Mouse (Mus musculus) brain, embryonic 18.5 days (tissue): ENCODE data around the gene Srp72.
A peak's percentile ranks its signal among the peaks of the same experiment; 100 is the strongest.

Experiments
- DNase-seq: peaks from one replicate; pipeline ENCODE4 v3.0.0-alpha.2; 2012; ENCODE audit warnings: low read depth, low spot score

The Srp72 gene

DNA sequence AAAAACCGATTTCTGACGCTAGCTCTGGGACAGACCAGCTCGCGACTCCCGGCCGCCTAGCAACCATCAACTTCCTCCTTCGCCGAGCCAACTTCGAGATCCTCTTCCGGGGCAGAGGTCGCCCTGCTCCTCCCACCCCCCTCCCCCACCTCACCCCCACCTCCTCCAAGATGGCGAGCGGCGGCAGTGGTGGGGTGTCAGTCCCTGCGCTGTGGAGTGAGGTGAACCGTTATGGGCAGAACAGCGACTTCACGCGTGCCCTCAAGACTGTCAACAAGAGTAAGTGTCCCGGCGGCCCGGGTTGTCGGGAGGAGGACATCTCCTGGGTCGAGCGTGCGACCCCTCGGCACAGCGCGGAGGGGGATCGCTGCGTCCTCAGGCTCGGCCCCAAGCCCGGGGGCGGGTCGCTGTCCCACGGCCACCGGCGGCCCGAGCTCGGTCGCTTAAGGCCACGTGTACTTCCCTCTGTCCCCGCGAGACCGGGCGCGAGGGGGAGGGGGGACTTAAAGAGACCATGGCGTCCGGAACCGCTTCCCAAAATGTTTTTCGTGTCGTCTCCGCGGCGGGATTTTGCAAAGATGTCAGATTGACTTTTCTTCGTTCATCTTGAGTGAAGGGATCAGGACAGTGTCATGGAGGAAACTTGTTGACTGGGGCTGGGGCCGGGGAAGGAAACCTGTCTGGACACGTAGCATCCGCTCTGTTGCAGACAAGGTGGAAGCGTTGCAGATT is at the start of gene Srp72:
Srp72 (plus strand) TSS at position 130 of the 732 bp plus-strand sequence.
- peak; percentile 73 for DNase-seq

DNA sequence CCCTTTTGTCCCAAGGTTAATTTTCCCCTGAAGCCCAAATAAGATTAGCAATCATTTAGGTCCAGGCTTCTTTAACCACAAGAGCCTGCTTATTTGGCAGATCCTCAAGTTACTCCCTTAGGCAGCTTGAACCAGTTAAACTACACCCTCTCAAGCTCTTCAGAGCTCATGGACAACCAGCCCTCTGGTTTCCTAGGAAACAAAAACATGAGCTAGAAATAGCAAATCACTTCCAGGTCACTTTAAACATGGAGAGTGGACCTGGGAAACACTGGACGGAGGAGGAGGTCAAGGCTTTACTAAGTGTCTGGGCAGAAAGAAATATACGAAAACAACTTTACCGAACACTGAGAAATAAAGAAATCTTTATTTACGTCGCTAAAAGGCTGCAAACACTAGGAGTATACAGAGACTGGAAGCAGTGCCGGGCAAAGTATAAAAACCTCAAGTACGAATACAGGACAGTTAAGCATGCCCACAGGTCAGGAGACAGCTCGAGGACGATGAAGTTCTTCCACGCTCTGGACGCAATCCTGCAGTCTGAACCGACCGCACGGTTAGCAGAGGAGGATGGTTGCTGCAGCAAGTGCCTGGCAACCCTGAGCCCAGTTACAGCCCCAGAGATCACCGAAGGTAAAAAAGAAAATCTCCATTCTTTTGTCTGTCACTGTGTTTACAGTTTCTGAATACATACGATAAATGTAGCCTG is 46.2 kb upstream of the Srp72 start:
- no peak for DNase-seq

DNA sequence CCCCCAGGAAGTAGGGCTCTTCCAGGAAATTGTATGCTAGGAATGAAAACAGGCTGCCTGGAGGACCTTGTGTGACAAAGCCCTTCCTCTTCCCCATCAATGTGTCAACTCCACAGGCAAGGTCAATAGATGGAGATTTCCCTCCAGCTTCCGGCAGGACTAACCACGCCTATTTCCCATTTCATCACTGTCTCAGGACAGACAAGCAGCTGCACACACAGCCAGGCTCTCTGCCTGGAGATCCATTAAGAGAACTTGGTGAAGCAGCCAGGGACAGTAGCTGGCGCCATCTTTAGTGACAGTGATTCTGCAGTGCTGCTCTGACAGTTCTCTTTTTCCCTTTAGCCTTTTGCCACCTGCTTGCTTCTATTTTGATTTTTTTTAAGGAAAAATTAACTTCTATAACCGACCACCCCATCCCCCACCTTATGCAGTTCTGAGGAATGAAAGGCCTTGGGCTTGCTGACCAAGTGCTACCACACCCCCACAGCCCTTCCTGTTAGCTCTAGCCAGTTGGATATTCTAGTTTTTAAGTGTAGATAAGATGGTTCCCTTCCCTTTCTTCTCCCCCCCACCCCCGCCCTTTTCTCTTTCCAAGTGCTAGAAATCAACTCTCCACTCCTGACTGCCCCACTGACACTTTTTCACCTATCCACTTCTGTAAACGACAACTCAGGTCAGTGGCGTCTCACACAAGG is 45.2 kb upstream of the Srp72 start:
- no peak for DNase-seq

DNA sequence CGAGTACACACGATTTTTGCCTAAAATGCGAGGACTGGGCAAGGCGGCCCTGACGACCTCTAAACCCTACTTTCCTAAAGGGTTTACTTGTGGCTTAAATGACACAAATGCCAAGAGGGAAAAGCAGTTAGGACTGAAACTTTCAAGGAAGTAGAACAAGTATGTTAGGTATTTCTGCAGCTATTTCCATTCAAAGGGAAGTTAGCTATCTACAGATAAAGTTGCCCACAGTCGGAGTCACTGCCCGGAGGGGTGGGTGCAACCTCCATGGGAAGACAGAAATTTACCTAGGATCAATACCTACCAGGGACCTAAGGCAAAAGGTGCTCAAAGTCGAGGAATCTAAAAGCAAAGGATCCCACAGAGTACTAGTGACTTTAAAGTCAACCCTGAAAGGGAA is 34.8 kb upstream of the Srp72 start:
- DNase-seq = no peak

DNA sequence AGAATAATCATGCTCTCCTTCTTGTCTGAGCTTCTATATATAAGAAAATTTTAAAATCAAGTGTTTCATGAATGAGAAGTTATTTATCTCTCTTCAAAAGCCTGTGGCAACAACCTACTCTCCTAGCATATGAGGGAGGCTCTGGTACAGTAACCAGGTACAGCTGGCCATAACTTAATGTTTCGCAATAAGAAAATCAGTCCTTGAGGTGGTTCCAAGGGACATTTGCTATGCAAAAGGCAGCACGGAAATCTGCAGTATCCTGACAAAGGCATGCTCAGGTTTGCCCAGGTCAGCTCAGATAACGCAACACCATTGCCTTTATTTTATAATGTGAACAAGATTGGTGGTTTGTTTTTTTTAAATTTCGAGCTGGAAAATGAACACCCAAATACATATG is 32.5 kb upstream of the Srp72 start:
- no peak for DNase-seq

DNA sequence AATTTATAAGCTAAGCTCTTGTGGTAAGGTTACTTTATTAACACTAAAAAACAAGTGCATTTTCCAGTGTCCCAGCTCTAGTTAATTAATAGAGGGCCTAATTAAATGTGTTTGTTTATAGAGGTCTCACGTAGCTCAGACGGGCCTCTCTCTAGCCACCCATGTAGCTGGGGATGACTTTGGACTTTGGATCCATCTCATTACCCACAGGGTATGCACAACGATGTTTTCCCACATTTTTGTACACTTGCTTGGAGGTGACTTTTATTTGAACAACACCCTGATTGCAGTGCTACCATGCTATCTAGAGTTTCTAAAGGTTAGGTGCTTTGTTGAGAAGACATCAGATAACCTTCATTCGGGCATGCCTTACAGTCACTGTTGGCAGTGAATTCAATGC is 32.0 kb upstream of the Srp72 start:
- no peak for DNase-seq

DNA sequence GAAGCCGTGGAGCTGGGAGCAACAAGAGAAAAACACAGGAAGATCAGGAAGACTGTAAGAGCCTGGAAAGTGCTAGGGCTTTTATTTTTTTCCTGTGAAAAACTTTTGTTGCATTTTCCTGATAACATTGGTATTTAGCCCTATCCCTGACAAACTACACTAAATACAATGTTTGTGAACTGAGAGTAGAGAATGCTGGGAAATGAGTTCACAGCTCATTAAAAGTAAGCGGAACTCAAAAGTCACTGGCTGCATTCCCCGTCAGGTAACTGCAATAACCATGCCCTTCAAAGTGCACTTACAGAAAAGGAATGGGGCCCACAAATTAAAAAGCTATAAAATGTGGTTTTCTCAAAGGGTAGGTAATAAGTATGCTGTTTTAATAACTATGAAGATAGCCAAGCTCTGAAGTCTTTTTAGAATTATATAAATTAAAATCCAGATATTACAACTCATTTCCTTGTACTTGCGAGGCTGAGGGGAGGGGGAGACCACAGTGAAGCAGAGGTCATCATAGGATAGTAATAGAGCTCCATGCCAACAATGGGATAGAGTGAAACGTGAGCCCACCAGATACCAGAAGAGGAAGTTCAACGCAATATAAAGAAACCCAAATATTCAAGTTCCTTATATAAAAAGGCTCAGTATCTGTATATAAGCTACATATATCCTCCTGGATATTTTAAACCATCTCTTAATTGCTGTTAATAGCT is 29.4 kb upstream of the Srp72 start:
- DNase-seq = no peak

DNA sequence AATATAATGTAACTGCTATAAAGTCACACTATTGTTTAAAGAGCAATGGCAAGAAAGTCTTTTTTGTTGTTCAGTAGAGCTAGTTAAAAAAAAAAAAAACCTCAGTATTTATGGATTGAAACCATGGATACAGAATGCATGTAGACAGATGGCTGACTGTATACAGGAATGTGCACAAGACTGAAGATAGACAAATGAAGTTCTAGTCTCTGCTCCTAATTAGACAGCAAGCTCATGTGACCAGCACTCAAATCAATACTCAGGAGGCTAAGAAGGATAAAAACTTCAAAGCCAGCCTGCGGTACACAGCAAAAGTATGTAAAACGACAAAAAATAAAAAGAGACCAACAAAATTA is 28.8 kb upstream of the Srp72 start:
- DNase-seq = no peak

DNA sequence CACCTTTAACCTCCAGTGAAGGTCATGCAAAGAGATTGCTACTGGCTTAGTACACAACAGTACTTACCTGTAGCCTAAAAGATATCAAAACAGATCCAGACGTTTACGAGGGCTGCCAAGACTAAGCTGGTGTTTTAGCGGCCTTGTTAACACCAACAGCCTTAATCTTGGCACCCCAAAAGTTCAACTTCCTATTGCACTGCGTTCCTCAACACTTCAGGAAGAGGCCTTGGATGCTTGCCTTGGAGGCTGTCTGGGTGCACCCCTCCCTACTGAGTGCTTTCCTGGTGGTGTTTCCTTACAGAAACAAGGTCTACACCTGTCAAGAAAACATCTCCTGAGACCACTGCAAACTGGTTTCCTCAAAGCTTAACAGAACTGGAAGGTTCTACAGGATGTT is 27.3 kb upstream of the Srp72 start:
- no peak for DNase-seq

DNA sequence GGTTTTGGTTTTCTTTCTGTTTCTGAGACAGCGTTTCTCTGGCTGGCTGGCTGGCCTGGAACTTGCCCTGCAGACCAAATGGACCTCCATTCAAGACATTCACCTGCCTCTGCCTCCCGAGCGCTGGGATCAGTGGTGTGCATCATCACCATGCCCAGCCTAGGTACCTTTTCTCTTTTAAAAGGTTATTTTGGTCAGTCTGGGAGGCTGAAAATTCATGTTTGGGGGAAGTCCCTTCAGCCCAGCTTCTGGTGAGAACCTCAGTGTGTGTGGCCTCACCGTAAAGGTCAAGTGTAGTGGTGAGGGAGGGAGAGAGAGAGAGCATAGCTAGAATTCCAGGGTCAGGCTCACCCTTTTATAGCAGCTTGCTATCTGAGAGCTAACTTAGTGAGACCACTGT is 26.7 kb upstream of the Srp72 start:
- DNase-seq = no peak

DNA sequence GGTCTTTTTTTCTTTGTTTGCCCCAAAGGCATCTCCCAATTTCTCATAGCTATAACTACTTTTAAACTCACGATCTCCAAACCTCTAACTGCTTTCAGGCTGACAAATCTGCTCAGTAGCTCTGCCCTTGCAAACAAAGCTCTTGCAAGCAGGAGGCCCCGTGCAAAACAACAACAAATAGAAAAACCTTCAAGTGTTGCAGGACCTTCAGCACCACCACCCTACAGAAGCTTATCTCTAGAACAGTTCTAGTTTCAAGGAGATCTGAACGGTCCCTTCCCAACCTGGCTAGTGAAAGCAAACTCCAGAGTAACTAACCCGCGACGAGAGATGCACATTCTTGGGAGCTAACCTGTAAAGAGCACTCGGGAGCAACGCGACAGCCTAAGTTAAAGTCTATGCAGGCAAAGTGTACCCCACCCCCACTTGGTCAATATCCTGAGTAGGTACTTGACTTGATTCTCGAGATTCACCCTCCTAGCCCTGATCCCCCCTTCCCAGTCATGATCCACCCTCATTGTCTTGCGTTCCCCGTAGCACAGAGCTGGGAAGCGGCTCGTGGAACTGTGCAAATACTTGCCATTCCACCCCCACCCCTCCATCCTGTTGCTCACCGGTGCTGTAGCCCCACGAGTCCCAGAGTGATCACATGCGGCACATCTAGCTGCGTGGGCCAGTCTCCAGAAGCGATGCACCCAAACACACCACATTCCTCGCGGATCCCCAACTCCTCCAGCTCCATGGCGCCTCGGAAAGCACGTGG is 24.0 kb upstream of the Srp72 start:
- no peak for DNase-seq

DNA sequence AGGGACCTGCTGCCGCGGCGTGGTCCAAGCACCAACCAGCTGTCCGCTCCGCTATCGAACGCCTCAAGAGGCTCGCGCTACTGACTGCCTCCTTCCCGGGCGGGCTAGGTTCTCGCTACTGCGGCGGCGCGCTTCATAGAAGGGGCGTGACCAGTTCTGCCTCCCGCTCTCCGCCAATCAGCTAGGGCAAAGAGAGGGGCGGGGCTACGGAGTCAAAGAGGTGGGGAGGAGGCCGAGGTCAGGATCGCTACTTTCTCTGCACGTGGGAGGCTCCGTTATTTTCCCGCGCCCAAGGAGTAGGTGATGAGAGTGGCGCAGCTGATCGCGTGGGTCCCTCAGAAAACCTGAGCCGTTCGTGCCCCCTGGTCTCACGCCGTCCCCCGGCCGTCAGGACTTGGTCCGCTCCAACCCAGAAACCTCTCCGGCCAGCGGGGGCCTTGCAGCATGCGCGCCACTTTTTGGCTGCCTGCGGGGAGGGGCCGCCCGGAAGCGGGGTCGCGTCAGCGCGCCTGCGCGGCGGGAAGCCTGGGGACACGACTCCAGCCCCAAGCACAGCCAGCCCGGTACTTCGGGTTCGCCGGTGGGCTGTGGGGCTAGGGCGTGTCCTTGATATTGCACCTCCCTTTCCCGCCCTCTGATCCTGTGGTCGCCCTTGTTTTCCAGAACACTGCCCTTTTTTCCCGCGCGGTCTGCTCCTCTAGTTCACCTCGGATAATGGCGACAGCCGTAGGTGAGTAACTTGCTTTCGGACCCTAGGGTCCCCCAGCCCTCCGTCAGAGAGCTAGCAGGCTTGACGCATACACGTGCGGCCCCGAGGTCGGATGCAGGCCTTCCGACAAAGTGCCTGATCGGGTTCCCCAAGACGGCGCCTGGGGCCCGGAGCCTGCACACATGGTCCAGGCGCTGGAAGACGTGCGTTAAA is 23.1 kb upstream of the Srp72 start, which contains the start of the genes Paics and Ppat:
Paics (plus strand) TSS at position 202 of the 922 bp plus-strand sequence.
Ppat (minus strand) TSS at position 473 of the 922 bp plus-strand sequence.
- peak; percentile 95 for DNase-seq

DNA sequence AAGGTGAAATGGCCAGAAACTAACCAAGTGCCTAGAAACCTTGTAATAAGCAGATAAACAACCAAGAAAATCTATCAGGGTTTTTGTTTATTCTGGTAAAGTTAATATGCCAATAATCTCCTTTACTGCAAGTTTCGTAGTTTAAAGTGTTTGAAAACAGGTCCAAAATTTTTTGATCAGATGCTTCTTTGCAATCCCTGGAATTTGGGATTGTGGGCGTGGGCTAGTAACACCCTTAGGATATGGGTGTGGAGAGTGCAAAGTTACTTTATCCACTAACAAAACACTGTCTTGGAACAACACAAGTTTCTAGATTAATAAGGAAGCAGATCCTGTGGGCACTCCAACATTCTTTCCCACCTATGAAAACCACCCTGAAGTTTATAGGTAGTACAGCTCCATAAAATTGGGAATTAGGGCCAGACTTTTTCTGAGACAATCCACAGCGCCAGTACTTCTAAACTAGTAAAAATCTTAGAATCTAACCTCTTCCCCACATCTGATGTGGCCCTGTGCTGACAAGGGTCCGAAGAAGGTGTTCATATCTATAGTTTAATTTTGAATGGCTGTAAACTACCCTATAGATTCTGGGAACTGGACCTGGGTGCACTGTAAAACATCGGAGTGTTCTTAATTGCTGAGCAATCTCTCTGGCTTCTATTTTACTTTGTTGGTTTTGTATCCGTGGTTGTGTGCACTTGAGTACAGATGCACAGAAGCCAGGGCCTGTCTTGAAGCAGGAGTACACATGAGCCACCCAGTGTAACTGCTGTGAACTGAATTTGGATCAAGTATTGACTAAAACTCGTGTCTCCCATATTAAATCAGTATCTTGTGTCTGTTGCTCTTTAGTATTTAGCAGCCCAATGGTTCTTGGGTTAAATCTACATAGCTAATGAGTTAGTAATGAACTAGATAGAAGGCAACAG is 22.1 kb upstream of the Srp72 start:
- DNase-seq = no peak

DNA sequence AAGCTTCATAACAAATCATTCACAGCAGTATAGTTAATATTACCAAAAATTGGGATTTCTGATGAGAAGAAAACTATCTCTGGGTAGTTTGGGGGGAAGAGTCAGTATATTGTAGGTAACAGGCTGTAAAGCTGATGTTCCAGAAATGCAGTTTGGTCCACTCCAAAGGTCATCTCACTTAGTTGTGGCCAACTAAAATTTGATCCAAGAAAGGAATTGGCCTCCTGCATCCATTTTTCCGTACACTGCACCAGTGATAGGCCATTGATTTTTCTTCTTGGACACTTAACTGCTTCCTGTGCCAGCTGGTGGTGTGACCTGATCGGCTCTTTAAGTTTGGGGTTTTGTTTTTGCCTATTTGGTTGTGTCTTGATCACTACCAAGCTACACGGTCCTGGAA is 20.7 kb upstream of the Srp72 start:
- no peak for DNase-seq

DNA sequence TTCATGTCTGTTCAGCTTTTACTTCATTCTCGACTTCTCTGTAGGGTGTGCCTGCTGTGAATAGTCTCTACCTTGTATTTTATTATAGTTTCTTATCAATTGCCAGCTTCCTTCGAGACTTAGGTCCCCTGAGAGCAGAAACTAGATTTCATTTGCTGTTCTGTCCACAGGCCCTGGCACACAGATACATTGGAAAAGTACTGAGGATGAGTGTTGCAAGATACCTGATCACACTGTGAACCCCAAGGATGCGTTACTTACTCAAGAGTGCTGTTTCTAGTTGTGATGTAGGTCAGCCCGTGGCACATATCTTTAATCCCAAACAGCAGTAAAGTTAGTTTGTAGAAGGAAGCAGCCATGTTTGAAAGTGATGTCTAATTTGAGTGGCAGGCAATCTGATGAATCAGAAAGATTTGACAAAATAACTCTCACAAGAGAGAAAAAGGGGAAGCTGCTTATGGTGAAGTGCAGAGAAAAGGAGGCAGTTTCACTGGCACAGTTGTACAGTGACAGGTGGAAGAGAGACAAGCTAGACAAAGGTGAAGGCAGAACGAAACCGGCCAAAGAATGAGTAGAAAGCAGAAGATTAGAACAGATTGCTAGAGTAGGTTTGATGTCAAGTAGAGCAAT is 20.1 kb upstream of the Srp72 start:
- DNase-seq = no peak

DNA sequence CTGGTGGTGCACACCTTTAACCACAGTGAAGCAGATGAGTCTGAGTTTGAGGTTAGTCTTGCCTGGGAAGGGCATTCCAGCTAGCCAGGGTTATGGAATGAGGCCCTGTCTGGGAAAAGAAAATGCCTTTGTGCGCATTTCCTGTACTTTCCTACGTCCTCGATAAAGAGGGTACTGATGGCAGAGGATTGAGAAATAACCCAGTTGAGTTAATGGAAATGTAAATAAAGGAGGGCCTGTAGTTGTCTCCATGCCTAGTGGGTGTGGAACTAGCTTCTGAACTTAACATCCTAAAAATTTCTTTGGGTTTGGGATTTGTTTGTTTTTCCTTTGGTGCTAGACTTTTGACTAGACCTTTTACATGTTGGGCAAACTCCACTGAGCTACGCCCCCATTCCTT is 19.0 kb upstream of the Srp72 start:
- no peak for DNase-seq

DNA sequence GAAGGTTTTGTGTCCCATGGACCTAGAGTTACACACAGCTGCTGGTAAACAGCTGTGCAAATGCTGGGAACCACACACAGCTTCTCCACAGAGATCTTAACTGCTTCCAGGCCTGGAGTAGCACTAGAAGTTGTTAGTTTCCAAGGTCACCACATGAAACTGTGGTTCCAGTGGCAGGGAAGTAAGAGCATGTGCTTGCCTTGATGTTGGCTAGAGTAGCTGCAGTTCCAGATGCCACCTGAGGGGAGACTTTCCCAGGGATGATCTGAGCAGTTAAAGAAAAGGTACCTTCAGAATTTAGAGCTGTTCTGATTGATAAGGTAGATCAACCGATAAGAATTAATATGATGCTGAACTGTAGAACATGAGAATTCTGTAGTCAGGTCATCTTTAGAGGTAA is 16.5 kb upstream of the Srp72 start:
- DNase-seq = no peak

DNA sequence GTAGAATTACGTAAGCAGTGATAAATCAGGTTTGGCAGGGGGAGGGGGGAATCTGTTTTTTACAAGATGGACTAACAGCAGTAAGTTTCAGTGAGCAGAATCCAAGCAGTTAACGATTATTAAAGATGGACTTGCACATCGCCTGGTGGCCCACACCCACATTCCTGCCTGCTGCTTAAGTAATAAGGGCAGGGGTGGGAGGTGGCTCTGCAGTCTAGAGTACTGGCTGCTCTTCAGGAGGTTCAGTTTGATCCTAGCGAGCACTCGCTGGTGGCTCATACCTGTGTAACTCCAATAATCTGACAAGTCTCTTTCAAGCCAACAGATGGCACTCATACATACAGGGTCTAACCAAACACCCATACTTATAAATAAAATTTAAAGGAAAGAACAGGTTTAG is 14.9 kb upstream of the Srp72 start:
- DNase-seq = no peak

DNA sequence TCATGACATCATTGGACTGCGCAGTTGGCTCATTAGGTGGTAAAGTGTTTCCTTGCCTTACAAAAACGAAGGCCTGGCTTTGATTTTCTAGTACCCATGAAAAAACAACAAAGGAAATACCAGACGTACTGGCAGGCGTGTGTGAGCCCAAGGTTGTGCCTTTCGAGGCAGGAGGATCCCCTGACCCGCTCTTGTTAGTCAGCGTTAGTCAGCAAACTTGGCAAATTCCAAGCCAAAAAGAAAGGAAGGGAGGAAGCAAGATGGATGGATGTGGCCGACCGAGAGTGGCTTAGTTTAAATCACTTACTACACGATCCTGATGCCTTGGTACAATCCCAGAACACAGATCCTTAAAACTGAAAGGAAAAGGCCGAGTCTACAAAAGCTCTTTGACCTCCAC is 11.9 kb upstream of the Srp72 start:
- DNase-seq = no peak
